ENCODE assay signal across 12 mouse cellular contexts in genomic region chr10:127043187-127043586, GRCm38 (mm10). TPM values are rescaled to one million over a fixed set of nuclear protein-coding genes. Genes with fewer than 3 reads are reported as not detected.
DNase-seq lines count a peak whose midpoint lies in the region; ATAC-seq and TF ChIP-seq lines count a peak whose summit lies in the region.
"Had no signal": no experiment of that assay in that cellular context is flagged by ENCODE, and none has a peak within 500 bp of the region (broad histone marks: within the 10 kb centered on the region; RNA-seq: fewer than 3 reads in every experiment).

No protein-coding gene starts in this region.

- H3ac ChIP-seq in myocyte (ENCODE audit: control insufficient read depth, insufficient read length) = no peak overlapping the region

- no peak for ATAC-seq in lung, embryonic 15.5 days (ENCODE audit: borderline replicate concordance, extremely low read depth, low FRiP score, low TSS enrichment)
- no peak for ATAC-seq in lung, postnatal 0 days
- no peak for ATAC-seq in embryonic facial prominence, embryonic 15.5 days (ENCODE audit: insufficient number of reproducible peaks, low FRiP score, low TSS enrichment, low read depth)
- ATAC-seq in kidney, postnatal 0 days (replicated peaks; ENCODE audit: low FRiP score, low read depth) = peak; percentile 83

- no peaks in the 10 kb centered on the region for H3K9me3 ChIP-seq in lung, embryonic 15.5 days
- H3K9me3 ChIP-seq in lung, postnatal 0 days (ENCODE audit: low read length) = no peaks in the 10 kb centered on the region
- no peaks in the 10 kb centered on the region for H3K9me3 ChIP-seq in embryonic facial prominence, embryonic 15.5 days (replicated peaks)
- no peaks in the 10 kb centered on the region for H3K9me3 ChIP-seq in kidney, postnatal 0 days (replicated peaks; ENCODE audit: low read length)

- no peak for TF ChIP-seq EP300 in lung, postnatal 0 days (IDR thresholded peaks at IDR 0.05)

- no peak for TF ChIP-seq CTCF in lung, postnatal 0 days (IDR thresholded peaks at IDR 0.05)
- TF ChIP-seq CTCF in kidney, postnatal 0 days (IDR thresholded peaks at IDR 0.05; ENCODE audit: low read depth) = no peak

- H3K27me3 ChIP-seq in lung, embryonic 15.5 days = peaks cover 11% of the 10 kb centered on the region
- peaks cover 5% of the 10 kb centered on the region; the same call in 1 of the 2 replicates for H3K27me3 ChIP-seq in lung, postnatal 0 days (replicated peaks; ENCODE audit: insufficient read depth, low read length)
- H3K27me3 ChIP-seq in embryonic facial prominence, embryonic 15.5 days = peaks cover 15% of the 10 kb centered on the region
- peaks cover 6% of the 10 kb centered on the region for H3K27me3 ChIP-seq in kidney, postnatal 0 days (ENCODE audit: insufficient read depth, low read length)
- no peaks in the 10 kb centered on the region for H3K27me3 ChIP-seq in myocyte (ENCODE audit: control insufficient read depth, insufficient read depth, insufficient read length)

- peaks cover 7% of the 10 kb centered on the region; the same call in 1 of the 2 replicates for H3K36me3 ChIP-seq in lung, embryonic 15.5 days
- no peaks in the 10 kb centered on the region for H3K36me3 ChIP-seq in lung, postnatal 0 days (ENCODE audit: insufficient read depth, low read length)
- H3K36me3 ChIP-seq in embryonic facial prominence, embryonic 15.5 days = peaks cover 14% of the 10 kb centered on the region
- 0 out of 2 replicates have a peak, but pooled peaks cover 4% of the 10 kb centered on the region for H3K36me3 ChIP-seq in kidney, postnatal 0 days (ENCODE audit: insufficient read depth, low read length)
- no peaks in the 10 kb centered on the region for H3K36me3 ChIP-seq in myocyte (ENCODE audit: control insufficient read depth, insufficient read depth)

- TF ChIP-seq POLR2A in myocyte (IDR thresholded peaks at IDR 0.05; ENCODE audit: insufficient read length, low read depth) = no peak

- WGBS in lung, embryonic 15.5 days = 84% methylated on average over 6 of the region's 6 CpGs
- 80% methylated on average over 6 of the region's 6 CpGs for WGBS in lung, postnatal 0 days
- 89% methylated on average over 6 of the region's 6 CpGs for WGBS in embryonic facial prominence, embryonic 15.5 days
- 56% methylated on average over 6 of the region's 6 CpGs for WGBS in kidney, postnatal 0 days

- no peak overlapping the region for H3K27ac ChIP-seq in lung, embryonic 15.5 days
- no peak overlapping the region for H3K27ac ChIP-seq in lung, postnatal 0 days (ENCODE audit: low read length)
- no peak overlapping the region for H3K27ac ChIP-seq in embryonic facial prominence, embryonic 15.5 days (replicated peaks)
- peak overlapping the region; percentile 77 for H3K27ac ChIP-seq in kidney, postnatal 0 days

- H3K4me3 ChIP-seq in lung, embryonic 15.5 days = peak overlapping the region; percentile 82; the same call in 1 of the 2 replicates
- H3K4me3 ChIP-seq in lung, postnatal 0 days (ENCODE audit: low read depth, low read length) = no peak overlapping the region
- H3K4me3 ChIP-seq in embryonic facial prominence, embryonic 15.5 days (replicated peaks) = 0 out of 2 replicates have a peak overlapping the region, but pooled peaks have one; percentile 89
- no peak overlapping the region for H3K4me3 ChIP-seq in kidney, postnatal 0 days (replicated peaks; ENCODE audit: low read depth, low read length)
- peak overlapping the region; percentile 92 for H3K4me3 ChIP-seq in myocyte

- H3K9ac ChIP-seq in lung, embryonic 15.5 days = no peak overlapping the region
- no peak overlapping the region for H3K9ac ChIP-seq in lung, postnatal 0 days (replicated peaks; ENCODE audit: low read depth)
- H3K9ac ChIP-seq in embryonic facial prominence, embryonic 15.5 days = no peak overlapping the region
- no peak overlapping the region for H3K9ac ChIP-seq in kidney, postnatal 0 days (ENCODE audit: low read depth, low read length)

- peak overlapping the region; percentile 97; the same call in 1 of the 2 replicates for H3K4me2 ChIP-seq in lung, embryonic 15.5 days
- H3K4me2 ChIP-seq in lung, postnatal 0 days (replicated peaks; ENCODE audit: low read depth, low read length) = no peak overlapping the region
- H3K4me2 ChIP-seq in embryonic facial prominence, embryonic 15.5 days (replicated peaks) = no peak overlapping the region
- no peak overlapping the region for H3K4me2 ChIP-seq in kidney, postnatal 0 days (ENCODE audit: low read length)
- H3K4me2 ChIP-seq in myocyte (ENCODE audit: low read depth) = peak overlapping the region; percentile 65

- H3K4me1 ChIP-seq in lung, embryonic 15.5 days = peaks cover 13% of the 10 kb centered on the region
- H3K4me1 ChIP-seq in lung, postnatal 0 days (ENCODE audit: insufficient read depth, low read depth, low read length) = peaks cover 3% of the 10 kb centered on the region; the same call in 1 of the 2 replicates
- H3K4me1 ChIP-seq in embryonic facial prominence, embryonic 15.5 days = peaks cover 25% of the 10 kb centered on the region
- peaks cover 9% of the 10 kb centered on the region for H3K4me1 ChIP-seq in kidney, postnatal 0 days (replicated peaks; ENCODE audit: insufficient read depth, low read length)

- DNase-seq in lung, postnatal 0 days (ENCODE audit: low spot score) = no peak
- DNase-seq in kidney, postnatal 0 days (ENCODE audit: low spot score) = peak; percentile 31
- DNase-seq in ovary, postnatal 36 days (ENCODE audit: low spot score) = no peak
- DNase-seq in gastrocnemius, adult 18-20 months (ENCODE audit: low spot score) = no peak
- DNase-seq: cerebellum, adult 9-11 months; gastrocnemius, postnatal 10 days; heart, postnatal 10 days; lung, postnatal 14 days; thymus, postnatal 14 days had no signal

- H3K79me2 ChIP-seq in myocyte (ENCODE audit: control insufficient read depth, insufficient read depth) = peaks cover 4% of the 10 kb centered on the region

TF ChIP-seq in myocyte, 11 proteins besides CTCF, POLR2A, EP300 and RAD21:
- TF ChIP-seq TCF3 (IDR thresholded peaks at IDR 0.05; ENCODE audit: insufficient read length, low read depth) = no peak

RNA-seq across cellular contexts. Expression of gene Eef1akmt3, which starts 1.9 kb away (rescaled TPM):
- polyA plus RNA-seq in lung, embryonic 15.5 days (2015; fragmentation: Nextera tagmentation; extraction: Ambion mirVana) = 0.52 and 0.58 TPM in 2 replicates
- 0.27 and 0.30 TPM in 2 replicates for polyA plus RNA-seq in lung, postnatal 0 days (2015; fragmentation: Nextera tagmentation; extraction: Ambion mirVana)
- polyA plus RNA-seq in embryonic facial prominence, embryonic 15.5 days (2015; fragmentation: Nextera tagmentation; extraction: Ambion mirVana) = 1.3 TPM in 2 replicates
- polyA plus RNA-seq in kidney, postnatal 0 days (2015; fragmentation: Nextera tagmentation; extraction: Ambion mirVana) = 0.89 and 1.3 TPM in 2 replicates
- 0.11 TPM for polyA plus RNA-seq in myocyte (2012; fragmentation: generic; extraction: Trizol)
- under 1 TPM in 1 of 2 experiments, not detected in 1; 0.09 TPM for total RNA-seq in gastrocnemius, adult 18-20 months (2021)

RNA-seq across cellular contexts. Expression of gene Mettl1, which starts 2.0 kb away (rescaled TPM):
- polyA plus RNA-seq in lung, embryonic 15.5 days (2015; fragmentation: Nextera tagmentation; extraction: Ambion mirVana) = 45.8 and 49.6 TPM in 2 replicates
- 12.9 and 13.6 TPM in 2 replicates for polyA plus RNA-seq in lung, postnatal 0 days (2015; fragmentation: Nextera tagmentation; extraction: Ambion mirVana)
- 55.2 and 61.7 TPM in 2 replicates for polyA plus RNA-seq in embryonic facial prominence, embryonic 15.5 days (2015; fragmentation: Nextera tagmentation; extraction: Ambion mirVana)
- polyA plus RNA-seq in kidney, postnatal 0 days (2015; fragmentation: Nextera tagmentation; extraction: Ambion mirVana) = 37.4 and 40.2 TPM in 2 replicates
- 17.2 TPM for polyA plus RNA-seq in myocyte (2012; fragmentation: generic; extraction: Trizol)
- total RNA-seq in gastrocnemius, adult 18-20 months (2021) = 1 to 10 TPM; 8.6 to 9.1 TPM

RNA-seq across cellular contexts. Expression of gene Cyp27b1, which starts 4.9 kb away (rescaled TPM):
- polyA plus RNA-seq in lung, embryonic 15.5 days (2015; fragmentation: Nextera tagmentation; extraction: Ambion mirVana) = 0.16 and 0.25 TPM in 2 replicates
- 0.13 TPM in 1 of 2 replicates, not detected in the other for polyA plus RNA-seq in lung, postnatal 0 days (2015; fragmentation: Nextera tagmentation; extraction: Ambion mirVana)
- 0.13 and 0.41 TPM in 2 replicates for polyA plus RNA-seq in embryonic facial prominence, embryonic 15.5 days (2015; fragmentation: Nextera tagmentation; extraction: Ambion mirVana)
- 38.9 and 58.0 TPM in 2 replicates for polyA plus RNA-seq in kidney, postnatal 0 days (2015; fragmentation: Nextera tagmentation; extraction: Ambion mirVana)
- polyA plus RNA-seq in myocyte (2012; fragmentation: generic; extraction: Trizol) = 0.56 TPM
- total RNA-seq in gastrocnemius, adult 18-20 months (2021) = under 1 TPM in 1 of 2 experiments, not detected in 1; 0.19 TPM

RNA-seq across cellular contexts. Expression of gene Tsfm, which starts 12.5 kb away (rescaled TPM):
- polyA plus RNA-seq in lung, embryonic 15.5 days (2015; fragmentation: Nextera tagmentation; extraction: Ambion mirVana) = 73.2 and 79.2 TPM in 2 replicates
- 39.1 and 42.3 TPM in 2 replicates for polyA plus RNA-seq in lung, postnatal 0 days (2015; fragmentation: Nextera tagmentation; extraction: Ambion mirVana)
- polyA plus RNA-seq in embryonic facial prominence, embryonic 15.5 days (2015; fragmentation: Nextera tagmentation; extraction: Ambion mirVana) = 68.8 and 75.4 TPM in 2 replicates
- 97.3 and 109 TPM in 2 replicates for polyA plus RNA-seq in kidney, postnatal 0 days (2015; fragmentation: Nextera tagmentation; extraction: Ambion mirVana)
- 53.7 TPM for polyA plus RNA-seq in myocyte (2012; fragmentation: generic; extraction: Trizol)
- total RNA-seq in gastrocnemius, adult 18-20 months (2021) = 10 to 100 TPM; 20.4 to 22.4 TPM

RNA-seq across cellular contexts. Expression of gene March9, which starts 16.8 kb away (rescaled TPM):
- polyA plus RNA-seq in lung, embryonic 15.5 days (2015; fragmentation: Nextera tagmentation; extraction: Ambion mirVana) = 0.61 and 0.86 TPM in 2 replicates
- 0.63 and 0.86 TPM in 2 replicates for polyA plus RNA-seq in lung, postnatal 0 days (2015; fragmentation: Nextera tagmentation; extraction: Ambion mirVana)
- 1.8 and 2.4 TPM in 2 replicates for polyA plus RNA-seq in embryonic facial prominence, embryonic 15.5 days (2015; fragmentation: Nextera tagmentation; extraction: Ambion mirVana)
- polyA plus RNA-seq in kidney, postnatal 0 days (2015; fragmentation: Nextera tagmentation; extraction: Ambion mirVana) = 1.6 and 1.9 TPM in 2 replicates
- polyA plus RNA-seq in myocyte (2012; fragmentation: generic; extraction: Trizol) = 6.1 TPM
- total RNA-seq in gastrocnemius, adult 18-20 months (2021) = 1 to 10 TPM in 1 of 2 experiments, under 1 TPM in 1; 0.39 to 1.0 TPM

Comparison
In these comparisons a context has a peak if more than half of its experiments do, and no peak if none do; other contexts are left out.
1. H3K4me2 ChIP-seq: peak in lung, embryonic 15.5 days (single experiment) and myocyte (single experiment); none in lung, postnatal 0 days (single experiment), embryonic facial prominence, embryonic 15.5 days (single experiment) and kidney, postnatal 0 days (single experiment).
2. H3K4me3 ChIP-seq: peak in lung, embryonic 15.5 days (single experiment), embryonic facial prominence, embryonic 15.5 days (single experiment) and myocyte (single experiment); none in lung, postnatal 0 days (single experiment) and kidney, postnatal 0 days (single experiment).
3. RNA of gene Cyp27b1, which starts 4.9 kb away (polyA plus RNA-seq): 38.9 to 58.0 TPM in kidney, postnatal 0 days; 0.56 TPM in myocyte (single experiment), 0.16 to 0.25 TPM in lung, embryonic 15.5 days, 0.13 to 0.41 TPM in embryonic facial prominence, embryonic 15.5 days and 0.13 TPM in lung, postnatal 0 days; every median in the first group is over 10 times any median in the second.